Mouse (Mus musculus) ES-Bruce4 (cell line): ENCODE results near the gene BC035947.

Experiments used
- CTCF ChIP-seq: IDR thresholded peaks from one replicate; pipeline ENCODE4 v1.8.1; 2011; ENCODE audit warnings: low read depth, low read length
- EP300 ChIP-seq: IDR thresholded peaks from 2 replicates; pipeline ENCODE4 v1.6.1; 2011; ENCODE audit warnings: low read depth, low read length; ENCODE audit not compliant: insufficient read depth
- POLR2A ChIP-seq: IDR thresholded peaks from one replicate; pipeline ENCODE4 v1.8.1; 2011; ENCODE audit warnings: low read length; ENCODE audit not compliant: insufficient read depth

DNA sequence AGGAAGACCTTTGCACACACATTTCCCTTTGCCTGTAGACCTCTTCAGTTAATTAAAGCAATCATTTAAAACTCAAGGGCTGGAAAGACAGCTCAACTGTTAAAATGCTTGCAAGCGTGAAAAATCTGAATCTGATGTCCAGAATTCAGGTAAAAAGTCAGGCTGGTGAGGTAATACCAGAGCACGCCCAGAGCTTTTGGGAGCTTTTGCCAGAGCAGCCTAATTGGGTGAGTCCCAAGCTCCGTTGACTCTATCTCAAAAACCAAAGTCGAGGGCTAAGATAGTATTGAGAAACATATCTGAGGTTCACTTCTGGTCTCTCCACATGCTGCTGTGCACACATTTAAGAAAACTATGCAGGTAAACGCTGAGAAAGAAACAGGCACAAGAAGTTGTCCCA lies 1.1 kb downstream of the BC035947 start, which contains the start of gene Mogat1:
- no peak for TF ChIP-seq POLR2A
- TF ChIP-seq CTCF: no peak
- TF ChIP-seq EP300: no peak
